15 mouse cellular contexts compared by ENCODE assay signal in the genomic region with DNA sequence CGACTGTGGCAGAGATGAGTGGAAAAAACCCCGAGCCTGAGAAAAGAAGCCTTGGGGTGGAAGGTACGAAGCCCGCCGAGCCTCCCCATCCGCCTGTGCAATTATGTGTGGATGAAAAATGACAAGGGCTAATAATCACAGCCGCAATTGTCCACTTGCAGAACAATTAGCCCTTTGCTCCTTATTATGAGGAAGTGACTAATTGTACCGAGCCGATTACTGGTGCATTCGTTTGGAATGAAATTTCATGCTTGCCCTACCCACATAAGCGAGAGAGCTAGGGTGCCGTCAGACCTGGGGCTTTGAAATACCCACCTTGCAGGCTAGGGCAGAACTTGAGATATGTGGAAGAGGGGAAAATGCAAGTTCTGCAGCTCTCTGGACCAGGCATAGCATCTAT.
DNase-seq lines count a peak whose midpoint lies in the region; ATAC-seq and TF ChIP-seq lines count a peak whose summit lies in the region.
"Had no signal": no experiment of that assay in that cellular context is flagged by ENCODE, and none has a peak within 500 bp of the region (broad histone marks: within the 10 kb centered on the region; RNA-seq: fewer than 3 reads in every experiment).

No protein-coding gene starts in this region.

- TF ChIP-seq POLR2A in heart, adult 2 months (IDR thresholded peaks at IDR 0.05; ENCODE audit: insufficient read depth, low read depth, low read length): no peak

- TF ChIP-seq CTCF in heart, adult 2 months (IDR thresholded peaks at IDR 0.05): no peak

- no peak for TF ChIP-seq EP300 in heart, adult 2 months (IDR thresholded peaks at IDR 0.05; ENCODE audit: insufficient read depth, low read depth, low read length)

- WGBS in heart, adult 2 months: 66% methylated on average over 12 of the region's 12 CpGs
- WGBS in forebrain, embryonic 13.5 days: 7% methylated on average over 12 of the region's 12 CpGs
- WGBS in hindbrain, embryonic 16.5 days: 22% methylated on average over 12 of the region's 12 CpGs
- 62% methylated on average over 12 of the region's 12 CpGs for WGBS in liver, embryonic 11.5 days

- H3K27me3 ChIP-seq in heart, adult 2 months (ENCODE audit: control insufficient read depth, insufficient read depth, low read length): no peaks in the 10 kb centered on the region
- H3K27me3 ChIP-seq in forebrain, embryonic 13.5 days: no peaks in the 10 kb centered on the region; the same call in 1 of the 2 replicates
- peaks cover 2% of the 10 kb centered on the region; the same call in 1 of the 2 replicates for H3K27me3 ChIP-seq in hindbrain, embryonic 16.5 days (replicated peaks; ENCODE audit: control insufficient read depth, insufficient read depth, low read length)
- no peaks in the 10 kb centered on the region; the same call in 1 of the 2 replicates for H3K27me3 ChIP-seq in liver, embryonic 11.5 days (replicated peaks; ENCODE audit: control insufficient read depth, insufficient read depth, low read length)

- H3K36me3 ChIP-seq in heart, adult 2 months (ENCODE audit: control insufficient read depth, insufficient read depth, low read length): no peaks in the 10 kb centered on the region
- no peaks in the 10 kb centered on the region for H3K36me3 ChIP-seq in forebrain, embryonic 13.5 days (ENCODE audit: poor library complexity, severe bottlenecking)
- no peaks in the 10 kb centered on the region for H3K36me3 ChIP-seq in hindbrain, embryonic 16.5 days (ENCODE audit: control insufficient read depth, insufficient read depth, low read length)
- H3K36me3 ChIP-seq in liver, embryonic 11.5 days (ENCODE audit: control insufficient read depth, insufficient read depth, low read length): no peaks in the 10 kb centered on the region

- no peaks in the 10 kb centered on the region for H3K4me1 ChIP-seq in heart, adult 2 months (ENCODE audit: control insufficient read depth, insufficient read depth, low read length)
- H3K4me1 ChIP-seq in forebrain, embryonic 13.5 days: peaks cover 35% of the 10 kb centered on the region
- peaks cover 16% of the 10 kb centered on the region for H3K4me1 ChIP-seq in hindbrain, embryonic 16.5 days (ENCODE audit: control insufficient read depth, insufficient read depth, low read depth, low read length)
- no peaks in the 10 kb centered on the region for H3K4me1 ChIP-seq in liver, embryonic 11.5 days (replicated peaks; ENCODE audit: control insufficient read depth, insufficient read depth, low read length)

- no peaks in the 10 kb centered on the region for H3K79me2 ChIP-seq in heart, adult 2 months (replicated peaks; ENCODE audit: control insufficient read depth, insufficient read depth, low read length)

- peak; percentile 40 for DNase-seq in heart, adult 11 months
- DNase-seq in heart, adult 2 months: no peak
- DNase-seq in Muller cell, postnatal 12 days (ENCODE audit: inconsistent ontology term): peak; percentile 75
- no peak for DNase-seq in spleen, postnatal 36 days (ENCODE audit: low spot score in 2 of 2)
- DNase-seq in liver, embryonic 11.5 days (ENCODE audit: low spot score): no peak
- no peak for DNase-seq in urinary bladder, postnatal 25 days (ENCODE audit: low spot score)
- DNase-seq: adrenal gland, postnatal 25 days; heart, adult 18-20 months; lung, postnatal 10 days; thymus, adult 18-20 months had no signal

- no peak overlapping the region for H3K4me3 ChIP-seq in heart, adult 2 months
- no peak overlapping the region for H3K4me3 ChIP-seq in forebrain, embryonic 13.5 days
- H3K4me3 ChIP-seq in hindbrain, embryonic 16.5 days (ENCODE audit: low read length): no peak overlapping the region
- H3K4me3 ChIP-seq in liver, embryonic 11.5 days (ENCODE audit: low read depth, low read length): no peak overlapping the region

- H3K9me3 ChIP-seq in forebrain, embryonic 13.5 days (replicated peaks): peaks cover 6% of the 10 kb centered on the region; the same call in 1 of the 2 replicates
- H3K9me3 ChIP-seq in hindbrain, embryonic 16.5 days (ENCODE audit: control insufficient read depth, low read length): no peaks in the 10 kb centered on the region; the same call in 1 of the 2 replicates
- H3K9me3 ChIP-seq in liver, embryonic 11.5 days (ENCODE audit: control insufficient read depth, low read length): no peaks in the 10 kb centered on the region

- H3K4me2 ChIP-seq in forebrain, embryonic 13.5 days: peak overlapping the region; percentile 27
- peak overlapping the region; percentile 36 for H3K4me2 ChIP-seq in hindbrain, embryonic 16.5 days (ENCODE audit: low read length)
- H3K4me2 ChIP-seq in liver, embryonic 11.5 days: no peak overlapping the region

- H3K9ac ChIP-seq in heart, adult 2 months (ENCODE audit: low read depth, low read length): no peak overlapping the region
- H3K9ac ChIP-seq in forebrain, embryonic 13.5 days: no peak overlapping the region
- H3K9ac ChIP-seq in hindbrain, embryonic 16.5 days (ENCODE audit: low read depth, low read length): no peak overlapping the region
- no peak overlapping the region for H3K9ac ChIP-seq in liver, embryonic 11.5 days (ENCODE audit: low read depth, low read length)
- H3K9ac ChIP-seq: liver, embryonic 14.5 days had no signal

- intact Hi-C loops in heart, adult 2 months (cut with DNase I): no loop called here

- ATAC-seq in forebrain, embryonic 13.5 days: no peak
- ATAC-seq in hindbrain, embryonic 16.5 days: no peak
- ATAC-seq in liver, embryonic 11.5 days (replicated peaks; ENCODE audit: low FRiP score): no peak
- ATAC-seq: activated CD4-positive, CD25-positive, alpha-beta regulatory T cell, adult 4 months; inflammation-experienced regulatory T-cells, adult 6 months had no signal

- no peak overlapping the region for H3K27ac ChIP-seq in heart, adult 2 months
- H3K27ac ChIP-seq in forebrain, embryonic 13.5 days: no peak overlapping the region
- no peak overlapping the region for H3K27ac ChIP-seq in hindbrain, embryonic 16.5 days (ENCODE audit: low read depth, low read length)
- no peak overlapping the region for H3K27ac ChIP-seq in liver, embryonic 11.5 days (ENCODE audit: low read depth, low read length)
- H3K27ac ChIP-seq: liver, embryonic 14.5 days had no signal

Comparison
In these comparisons a context has a peak if more than half of its experiments do, and no peak if none do; other contexts are left out.
1. DNase-seq: peak in heart, adult 11 months (single experiment) and Muller cell, postnatal 12 days (single experiment); none in heart, adult 2 months (0 of 2), spleen, postnatal 36 days (0 of 2), liver, embryonic 11.5 days (single experiment) and urinary bladder, postnatal 25 days (single experiment).